Mouse (Mus musculus) E14TG2a.4 (cell line): ENCODE results near the gene Cdk2ap2.

Experiments
- CTCF ChIP-seq: conservative IDR thresholded peaks from 2 replicates; pipeline ENCODE4 v1.5.1; 2014; ENCODE audit warnings: low read length
- NANOG ChIP-seq: IDR thresholded peaks from 2 replicates; pipeline ENCODE4 v1.6.1; 2014; ENCODE audit warnings: borderline replicate concordance, low read length, mixed read lengths

DNA sequence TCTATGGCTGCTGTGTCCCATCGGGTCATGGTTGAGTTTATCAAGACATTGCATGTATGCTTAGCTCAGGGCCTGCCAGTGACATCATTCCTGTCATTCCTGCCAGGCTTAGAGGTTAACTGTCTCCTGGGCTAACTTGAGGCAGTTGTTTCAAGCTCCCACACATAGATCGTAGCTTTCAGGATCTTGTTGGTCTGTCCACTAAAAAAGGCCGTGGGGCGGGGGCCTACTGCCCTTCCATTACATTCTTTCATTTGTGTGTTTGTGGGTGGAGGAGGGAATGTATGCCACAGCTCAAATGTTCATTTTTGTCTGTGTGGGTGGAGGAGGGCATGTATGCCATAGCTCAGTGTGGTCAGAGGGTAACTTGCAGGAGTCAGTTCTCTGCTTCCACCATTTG lies 33.1 kb downstream of the Cdk2ap2 start:
- TF ChIP-seq CTCF: no peak
- no peak for TF ChIP-seq NANOG
